Mouse (Mus musculus): ENCODE measurements at regions not wholly inside any gene's neighbourhood (a gene's known extent, or its start where the extent isn't known, plus 50 kb on each side); places are given as distances from the start of the nearest gene placed in this dataset.
"Not testable (repeated sequence)": the region's sequence is repeated elsewhere in the genome, so short reads cannot be mapped to it uniquely, and the experiment has no call there.

GRCm38 (mm10) chr15:43682176-43682575 is 3548.0 kb downstream of the 9330182O14Rik start:
- H3K27me3 ChIP-seq: no peaks in the 10 kb centered on the region
- H3K27ac ChIP-seq (replicated peaks): no peak overlapping the region
- no peaks in the 10 kb centered on the region for H3K9me3 ChIP-seq
- ATAC-seq (ENCODE audit: low FRiP score, low read depth): no peak
- H3K4me2 ChIP-seq: no peak overlapping the region
- WGBS: 82% methylated on average over 2 of the region's 2 CpGs
- H3K4me1 ChIP-seq (replicated peaks): no peaks in the 10 kb centered on the region
- H3K9ac ChIP-seq: no peak overlapping the region
- no peak overlapping the region for H3K4me3 ChIP-seq
- no peaks in the 10 kb centered on the region for H3K36me3 ChIP-seq

- not testable (repeated sequence) for H3K27ac ChIP-seq (replicated peaks); H3K4me3 ChIP-seq; H3K9ac ChIP-seq; H3K9me3 ChIP-seq; ATAC-seq (ENCODE audit: low FRiP score, low read depth); H3K4me1 ChIP-seq (replicated peaks); H3K27me3 ChIP-seq; H3K4me2 ChIP-seq; H3K36me3 ChIP-seq
Observed at GRCm38 (mm10) chr15:43691998-43692397, 3557.8 kb downstream of the 9330182O14Rik start.

- ATAC-seq (ENCODE audit: low FRiP score, low read depth): no peak
- H3K4me1 ChIP-seq (replicated peaks): no peaks in the 10 kb centered on the region
- H3K27ac ChIP-seq (replicated peaks): no peak overlapping the region
- H3K4me2 ChIP-seq: no peak overlapping the region
- no peaks in the 10 kb centered on the region for H3K36me3 ChIP-seq
- no peak overlapping the region for H3K4me3 ChIP-seq
- H3K9ac ChIP-seq: no peak overlapping the region
- H3K9me3 ChIP-seq: no peaks in the 10 kb centered on the region
- WGBS: 52% methylated on average over 1 of the region's 1 CpGs
- H3K27me3 ChIP-seq: no peaks in the 10 kb centered on the region
Observed at GRCm38 (mm10) chr15:43695451-43695850, 3561.3 kb downstream of the 9330182O14Rik start.

GRCm38 (mm10) chr15:43717035-43717434 is 3582.9 kb downstream of the 9330182O14Rik start:
- no peak overlapping the region for H3K27ac ChIP-seq (replicated peaks)
- H3K4me2 ChIP-seq: no peak overlapping the region
- no peaks in the 10 kb centered on the region for H3K4me1 ChIP-seq (replicated peaks)
- H3K4me3 ChIP-seq: no peak overlapping the region
- 89% methylated on average over 1 of the region's 1 CpGs for WGBS
- no peaks in the 10 kb centered on the region for H3K36me3 ChIP-seq
- no peaks in the 10 kb centered on the region for H3K27me3 ChIP-seq
- H3K9me3 ChIP-seq: no peaks in the 10 kb centered on the region
- ATAC-seq (ENCODE audit: low FRiP score, low read depth): no peak
- no peak overlapping the region for H3K9ac ChIP-seq

- Histone ChIP-seq H3K27ac (replicated peaks) (no peak overlapping the region), H3K36me3 (no peaks in the 10 kb centered on the region), H3K4me1 (replicated peaks) (no peaks in the 10 kb centered on the region), H3K9me3 (no peaks in the 10 kb centered on the region), H3K4me2 (no peak overlapping the region), H3K27me3 (no peaks in the 10 kb centered on the region), H3K9ac (no peak overlapping the region), H3K4me3 (no peak overlapping the region)
- 94% methylated on average over 1 of the region's 1 CpGs for WGBS
- ATAC-seq (ENCODE audit: low FRiP score, low read depth): no peak
Observed at GRCm38 (mm10) chr15:43717559-43717958, 3583.4 kb downstream of the 9330182O14Rik start.

- whole genome bisulfite sequencing: 84% methylated on average over 1 of the region's 1 CpGs
Observed at GRCm38 (mm10) chr15:43720916-43721315, 3586.8 kb downstream of the 9330182O14Rik start.

GRCm38 (mm10) chr15:43735697-43736096 is 3601.5 kb downstream of the 9330182O14Rik start:
- Histone ChIP-seq H3K9me3 (no peaks in the 10 kb centered on the region), H3K9ac (no peak overlapping the region), H3K4me2 (no peak overlapping the region), H3K4me1 (replicated peaks) (no peaks in the 10 kb centered on the region), H3K27me3 (no peaks in the 10 kb centered on the region), H3K27ac (replicated peaks) (no peak overlapping the region), H3K4me3 (no peak overlapping the region), H3K36me3 (no peaks in the 10 kb centered on the region)
- 91% methylated on average over 3 of the region's 3 CpGs for WGBS
- ATAC-seq (ENCODE audit: low FRiP score, low read depth): no peak

More at GRCm38 (mm10) chr15:43720916-43721315, 3586.8 kb downstream of the 9330182O14Rik start:
- no peaks in the 10 kb centered on the region for H3K27me3 ChIP-seq
- no peak overlapping the region for H3K9ac ChIP-seq
- ATAC-seq (ENCODE audit: low FRiP score, low read depth): no peak
- H3K4me1 ChIP-seq (replicated peaks): no peaks in the 10 kb centered on the region
- no peaks in the 10 kb centered on the region for H3K9me3 ChIP-seq
- no peaks in the 10 kb centered on the region for H3K36me3 ChIP-seq
- H3K4me3 ChIP-seq: no peak overlapping the region
- no peak overlapping the region for H3K4me2 ChIP-seq
- no peak overlapping the region for H3K27ac ChIP-seq (replicated peaks)

- no peaks in the 10 kb centered on the region for H3K9me3 ChIP-seq
- 23% methylated on average over 3 of the region's 3 CpGs for WGBS
Observed at GRCm38 (mm10) chr15:43758256-43758655, 3624.1 kb downstream of the 9330182O14Rik start.

GRCm38 (mm10) chr15:43764606-43765005 is 3630.4 kb downstream of the 9330182O14Rik start:
- no peak overlapping the region for H3K27ac ChIP-seq (replicated peaks)
- no peak for ATAC-seq (ENCODE audit: low FRiP score, low read depth)
- no peaks in the 10 kb centered on the region for H3K9me3 ChIP-seq
- H3K36me3 ChIP-seq: no peaks in the 10 kb centered on the region
- H3K27me3 ChIP-seq: no peaks in the 10 kb centered on the region
- no peak overlapping the region for H3K4me2 ChIP-seq
- H3K4me3 ChIP-seq: no peak overlapping the region
- no peaks in the 10 kb centered on the region for H3K4me1 ChIP-seq (replicated peaks)
- no peak overlapping the region for H3K9ac ChIP-seq
- WGBS: 65% methylated on average over 2 of the region's 2 CpGs

More at GRCm38 (mm10) chr15:43758256-43758655, 3624.1 kb downstream of the 9330182O14Rik start:
- no peak overlapping the region for H3K4me3 ChIP-seq
- H3K4me2 ChIP-seq: no peak overlapping the region
- no peak overlapping the region for H3K9ac ChIP-seq
- no peak for ATAC-seq (ENCODE audit: low FRiP score, low read depth)
- no peaks in the 10 kb centered on the region for H3K36me3 ChIP-seq
- H3K27ac ChIP-seq (replicated peaks): no peak overlapping the region
- no peaks in the 10 kb centered on the region for H3K4me1 ChIP-seq (replicated peaks)
- H3K27me3 ChIP-seq: no peaks in the 10 kb centered on the region

- Histone ChIP-seq H3K9ac (no peak overlapping the region), H3K36me3 (no peaks in the 10 kb centered on the region), H3K4me1 (replicated peaks) (no peaks in the 10 kb centered on the region), H3K9me3 (no peaks in the 10 kb centered on the region), H3K4me2 (no peak overlapping the region), H3K27me3 (no peaks in the 10 kb centered on the region), H3K27ac (replicated peaks) (no peak overlapping the region), H3K4me3 (no peak overlapping the region)
- WGBS: 34% methylated on average over 3 of the region's 3 CpGs
- ATAC-seq (ENCODE audit: low FRiP score, low read depth): no peak
Observed at GRCm38 (mm10) chr15:43772718-43773117, 3638.6 kb downstream of the 9330182O14Rik start.

- not testable (repeated sequence) for H3K9ac ChIP-seq; H3K27me3 ChIP-seq; H3K4me2 ChIP-seq; H3K9me3 ChIP-seq; ATAC-seq (ENCODE audit: low FRiP score, low read depth); H3K27ac ChIP-seq (replicated peaks); H3K36me3 ChIP-seq; H3K4me3 ChIP-seq; H3K4me1 ChIP-seq (replicated peaks)
- WGBS: 71% methylated on average over 3 of the region's 3 CpGs
Observed at GRCm38 (mm10) chr15:43782126-43782632, 3648.0 kb downstream of the 9330182O14Rik start.

- no peak for ATAC-seq (ENCODE audit: low FRiP score, low read depth)
- 89% methylated on average over 3 of the region's 3 CpGs for WGBS
- H3K9ac ChIP-seq: no peak overlapping the region
Observed at GRCm38 (mm10) chr15:43784171-43784570, 3650.0 kb downstream of the 9330182O14Rik start.

GRCm38 (mm10) chr15:43803342-43803741 is 3669.2 kb downstream of the 9330182O14Rik start:
- Histone ChIP-seq H3K27ac (replicated peaks) (peak overlapping the region; percentile 45; the same call in 1 of the 2 replicates), H3K36me3 (no peaks in the 10 kb centered on the region), H3K4me3 (no peak overlapping the region), H3K9ac (no peak overlapping the region), H3K9me3 (no peaks in the 10 kb centered on the region), H3K4me2 (no peak overlapping the region), H3K27me3 (no peaks in the 10 kb centered on the region), H3K4me1 (replicated peaks) (no peaks in the 10 kb centered on the region)
- WGBS: 26% methylated on average over 4 of the region's 4 CpGs
- 0 out of 2 replicates have a peak, but pooled peaks have one; percentile 54 for ATAC-seq (ENCODE audit: low FRiP score, low read depth)

More at GRCm38 (mm10) chr15:43784171-43784570, 3650.0 kb downstream of the 9330182O14Rik start:
- no peaks in the 10 kb centered on the region for H3K9me3 ChIP-seq
- H3K27me3 ChIP-seq: no peaks in the 10 kb centered on the region
- no peaks in the 10 kb centered on the region for H3K4me1 ChIP-seq (replicated peaks)
- no peak overlapping the region for H3K4me2 ChIP-seq
- H3K36me3 ChIP-seq: no peaks in the 10 kb centered on the region
- H3K4me3 ChIP-seq: no peak overlapping the region
- H3K27ac ChIP-seq (replicated peaks): no peak overlapping the region
